Mouse (Mus musculus) hindlimb bud, embryonic 11.5 days (tissue): ENCODE results near the gene Zfp472.

Experiments
- DNase-seq: peaks from one replicate; pipeline ENCODE4 v3.0.0-alpha.2; 2012; ENCODE audit warnings: low read depth, low spot score; ENCODE audit errors: extremely low spot score

The Zfp472 gene

DNA sequence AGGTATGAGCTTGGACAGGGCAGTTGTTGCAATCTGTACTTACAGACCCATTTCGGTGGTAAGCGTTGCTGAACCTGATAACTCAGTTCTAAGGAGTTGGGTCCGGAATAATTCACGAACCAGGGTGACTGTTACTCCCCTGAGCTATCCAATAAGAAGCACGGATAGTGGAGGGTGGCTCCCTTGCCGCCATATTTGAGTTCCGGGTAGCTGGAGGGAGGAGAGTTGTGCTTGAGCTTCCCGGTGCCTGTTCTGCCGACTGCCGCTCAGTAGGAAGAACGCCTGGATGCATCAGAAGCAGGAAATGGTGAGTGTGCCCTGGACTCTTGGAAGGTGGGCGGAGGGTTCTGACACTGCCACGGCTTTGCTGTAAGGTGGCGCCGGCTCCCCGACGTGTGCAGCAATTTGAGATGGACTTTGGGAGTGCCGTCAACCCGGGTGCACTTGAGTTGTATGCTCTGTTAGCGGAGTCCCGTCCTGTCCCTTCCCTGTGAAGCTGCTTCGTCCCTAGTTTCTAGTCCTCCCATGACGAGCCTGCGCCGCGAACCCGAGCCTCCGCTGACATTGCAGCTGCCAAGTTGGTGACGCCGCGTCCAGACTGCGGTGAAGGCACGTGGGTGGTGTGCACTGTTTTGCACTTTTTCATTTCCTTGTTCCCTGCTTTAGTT, at the start of gene Zfp472:
TSS of gene Zfp472 (plus strand) at position 192 of the 668 bp plus-strand sequence.
- DNase-seq: peak; percentile 90

DNA sequence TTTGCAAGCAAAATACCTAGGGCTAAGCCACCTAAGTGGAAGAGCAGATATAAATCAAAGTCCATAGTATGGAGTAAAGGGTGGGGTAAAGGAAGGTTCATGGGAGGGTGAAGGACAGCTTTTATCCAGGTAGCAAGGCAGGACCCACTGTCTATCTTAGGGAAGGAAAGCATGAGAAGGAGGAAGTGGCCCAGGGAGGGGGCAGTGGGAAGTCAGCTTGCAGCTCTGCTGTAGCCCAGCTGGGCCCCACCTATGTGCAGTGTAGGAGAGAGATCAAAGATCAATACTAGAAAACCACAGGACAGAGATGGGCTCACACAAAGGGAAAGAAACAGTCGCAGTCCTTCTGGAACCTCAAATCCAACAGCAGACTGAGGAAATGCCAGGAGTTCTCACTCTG, 49.5 kb upstream of the Zfp472 start:
- DNase-seq: no peak

DNA sequence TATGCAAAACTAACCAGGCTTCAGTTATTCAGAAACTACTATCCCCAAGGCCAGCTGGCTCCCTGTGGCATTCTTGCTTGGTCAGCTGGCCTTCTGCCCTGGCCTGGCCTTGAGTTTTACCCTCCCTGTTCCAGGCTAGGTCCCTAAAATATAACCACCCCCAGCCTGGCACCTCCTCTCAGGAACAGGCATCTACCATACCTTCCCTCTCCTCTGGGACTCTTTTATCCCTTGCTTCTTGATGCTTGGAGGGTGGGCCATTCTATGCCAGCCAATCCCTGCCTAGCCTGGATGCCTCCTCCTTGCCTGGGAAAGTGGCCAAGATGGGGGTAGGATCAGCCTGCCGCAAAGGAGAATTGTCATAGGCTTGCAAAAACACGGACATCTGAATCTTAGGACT, 48.5 kb upstream of the Zfp472 start, which contains the start of gene Cyp4f14:
TSS of gene Cyp4f14 (minus strand) at position 212 of the 400 bp plus-strand sequence.
- DNase-seq: no peak

DNA sequence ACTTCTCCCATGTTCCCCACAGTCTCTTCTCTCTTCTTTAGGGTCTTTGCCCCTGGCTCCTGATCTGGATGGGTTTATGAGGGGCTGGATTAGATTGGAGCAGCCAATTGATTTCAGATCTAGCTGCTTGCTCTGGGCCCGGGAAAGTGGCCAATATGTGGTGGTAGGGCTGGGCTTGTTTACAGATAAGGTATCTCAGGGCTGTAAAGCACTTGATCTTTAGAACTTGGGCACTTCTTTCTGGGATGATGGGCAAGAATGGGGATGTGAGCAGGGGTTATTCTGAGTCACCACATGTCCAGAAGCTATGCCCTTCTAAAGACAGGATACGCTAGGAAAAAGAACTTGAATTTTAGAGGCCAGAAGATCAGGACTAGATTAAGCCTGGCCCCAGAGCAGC, 46.5 kb upstream of the Zfp472 start:
- DNase-seq: no peak

DNA sequence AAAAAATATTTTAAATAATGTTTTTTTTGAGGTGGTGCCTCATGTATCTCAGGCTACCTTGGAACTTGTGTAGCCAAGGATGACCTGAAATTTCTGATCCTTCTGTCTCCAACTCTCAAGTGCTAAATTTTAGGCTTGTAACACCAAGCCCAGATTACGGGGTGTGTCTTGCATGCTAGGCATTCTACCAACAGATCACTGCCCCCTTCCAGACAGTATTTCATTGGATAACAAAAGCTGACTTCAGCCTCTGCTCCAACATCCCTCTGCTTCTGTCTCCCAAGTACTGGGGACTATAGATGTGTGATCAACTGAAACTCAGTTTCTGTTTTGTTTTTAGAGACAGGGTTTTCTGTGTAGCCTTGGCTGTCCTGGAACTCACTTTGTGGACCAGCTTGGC, 41.9 kb upstream of the Zfp472 start:
- no peak for DNase-seq

DNA sequence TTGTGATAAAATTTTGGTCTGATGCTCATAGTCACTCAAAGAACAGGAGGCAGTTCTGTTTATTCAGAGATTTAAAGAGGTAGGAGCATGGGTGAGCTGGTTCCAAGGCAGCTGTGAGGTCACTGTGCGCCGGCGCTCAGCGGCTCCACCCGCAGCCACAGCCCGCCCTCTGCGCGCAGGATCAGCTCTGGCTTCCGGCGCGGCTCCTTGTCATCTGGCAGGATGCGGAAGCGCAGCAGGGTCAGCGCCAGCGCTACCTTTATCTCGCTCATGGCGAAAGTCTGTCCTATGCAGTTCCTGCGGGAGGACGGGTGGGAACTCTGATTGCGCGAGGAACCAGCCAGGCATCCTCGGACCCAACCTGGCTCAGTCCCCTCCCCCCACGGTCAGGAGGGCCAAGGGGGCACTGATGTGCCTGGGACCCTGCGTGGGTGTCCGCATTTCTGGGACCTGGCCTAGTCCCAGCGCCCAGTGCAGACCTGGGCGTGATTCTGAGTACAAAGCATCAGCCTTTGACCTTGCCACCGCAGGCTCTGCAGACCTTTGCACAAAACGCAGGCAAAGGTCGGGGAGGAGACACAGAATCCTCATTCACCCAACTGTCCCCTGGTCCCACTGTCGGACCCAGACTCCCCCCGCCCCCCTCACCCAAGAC, 40.8 kb upstream of the Zfp472 start:
- no peak for DNase-seq

DNA sequence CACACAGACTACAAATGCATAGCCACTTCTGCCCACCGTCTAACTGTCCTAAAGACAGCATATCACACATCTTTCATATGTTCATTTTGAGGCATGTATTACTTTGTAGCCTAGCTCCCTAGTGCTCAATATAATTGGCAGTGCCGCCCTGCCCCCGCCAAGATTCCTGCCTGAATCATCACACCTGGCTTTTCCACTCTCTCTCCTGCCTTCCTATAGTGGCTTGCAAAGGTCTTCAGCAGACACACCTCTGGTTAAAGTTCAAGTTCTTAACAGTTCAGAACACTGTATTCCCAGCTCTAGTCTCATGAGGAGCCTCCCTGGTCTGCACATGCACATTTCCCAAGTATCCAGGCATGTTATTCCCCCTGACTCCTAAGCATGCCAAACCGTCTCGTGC, 37.8 kb upstream of the Zfp472 start:
- DNase-seq: no peak

DNA sequence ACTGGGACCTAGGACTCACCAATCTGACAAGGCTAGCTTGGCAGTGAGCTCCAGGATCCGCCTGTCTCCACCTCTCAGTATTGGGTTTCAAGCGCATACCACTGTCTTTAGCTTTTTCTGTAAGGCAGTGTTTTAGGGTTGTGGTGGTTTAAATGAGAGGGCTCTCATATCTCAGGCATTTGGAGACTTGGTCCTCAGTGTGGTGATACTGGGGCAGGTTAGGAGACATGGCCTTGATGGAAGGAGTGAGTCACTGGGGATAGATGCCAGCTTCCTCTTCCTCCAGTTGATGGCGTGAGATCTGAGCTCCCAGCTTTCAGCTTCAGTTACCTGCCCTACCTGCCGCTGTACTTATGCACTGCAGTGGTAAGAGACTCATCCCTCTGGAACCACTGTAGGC, 25.8 kb upstream of the Zfp472 start:
- DNase-seq: no peak

DNA sequence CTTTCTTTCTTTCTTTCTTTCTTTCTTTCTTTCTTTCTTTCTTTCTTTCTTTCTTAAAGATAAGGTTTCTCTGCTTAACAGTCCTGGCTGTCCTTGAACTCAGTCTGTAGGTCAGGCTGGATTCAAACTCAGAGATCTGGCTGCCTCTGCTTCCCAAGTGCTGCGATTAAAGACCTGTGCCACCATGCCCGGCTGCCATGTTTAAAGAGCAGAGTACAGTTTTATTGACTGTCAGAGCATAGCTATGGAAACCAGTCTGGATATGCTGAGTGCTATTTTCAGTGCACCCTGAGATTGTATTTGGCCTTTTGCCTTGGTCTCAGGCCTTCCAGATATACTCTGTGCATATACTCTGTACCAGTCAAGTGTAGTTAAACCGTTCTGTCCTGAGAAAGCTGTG, 22.0 kb upstream of the Zfp472 start:
- DNase-seq: no peak

DNA sequence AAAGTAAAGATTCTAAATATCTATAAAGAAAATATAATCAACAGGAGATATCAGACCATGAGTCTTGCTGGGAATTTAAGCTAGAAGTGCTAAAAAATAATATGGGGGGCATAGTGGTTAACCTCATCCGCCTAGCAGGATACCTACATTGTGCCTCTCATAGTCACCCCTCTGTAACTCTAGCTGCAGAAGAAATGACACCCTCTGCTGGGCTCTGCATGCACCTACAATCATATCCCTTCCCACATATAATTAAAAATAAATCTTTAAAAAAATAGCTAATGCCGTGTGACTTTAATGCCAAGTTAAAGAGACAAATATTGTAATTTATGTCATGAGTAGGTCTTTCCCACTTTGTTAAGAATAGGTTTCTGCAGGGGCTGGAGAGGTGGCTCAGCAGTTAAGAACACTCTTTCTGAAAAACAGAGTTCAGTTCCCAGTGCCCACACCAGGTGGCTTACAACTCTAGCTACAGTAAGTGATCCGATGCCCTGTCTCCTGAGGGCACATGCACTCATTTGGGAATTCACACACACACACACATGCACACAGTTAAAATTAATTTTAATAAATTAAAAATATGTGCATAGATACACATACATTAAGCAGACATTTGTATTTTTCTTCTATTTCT, 21.1 kb upstream of the Zfp472 start:
- DNase-seq: no peak

DNA sequence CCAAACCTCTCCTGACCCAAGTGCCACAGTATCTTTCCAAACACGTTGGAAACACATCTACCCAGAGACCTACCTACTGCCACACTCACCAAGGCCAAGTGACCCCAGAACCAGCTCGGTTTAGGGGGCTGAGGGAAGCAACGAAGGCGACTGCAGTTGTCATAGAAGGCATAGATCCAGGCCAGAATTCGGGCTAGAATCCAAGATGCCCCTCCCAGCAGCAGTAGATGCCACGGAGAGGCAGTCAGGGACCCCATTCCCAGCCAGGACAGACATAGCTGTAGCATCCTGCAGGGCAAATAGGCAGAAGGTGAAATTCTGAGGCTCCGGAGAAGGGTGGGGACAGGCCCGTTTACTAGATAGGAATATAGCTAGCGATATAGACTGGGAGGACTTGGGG, 18.9 kb upstream of the Zfp472 start:
- no peak for DNase-seq

DNA sequence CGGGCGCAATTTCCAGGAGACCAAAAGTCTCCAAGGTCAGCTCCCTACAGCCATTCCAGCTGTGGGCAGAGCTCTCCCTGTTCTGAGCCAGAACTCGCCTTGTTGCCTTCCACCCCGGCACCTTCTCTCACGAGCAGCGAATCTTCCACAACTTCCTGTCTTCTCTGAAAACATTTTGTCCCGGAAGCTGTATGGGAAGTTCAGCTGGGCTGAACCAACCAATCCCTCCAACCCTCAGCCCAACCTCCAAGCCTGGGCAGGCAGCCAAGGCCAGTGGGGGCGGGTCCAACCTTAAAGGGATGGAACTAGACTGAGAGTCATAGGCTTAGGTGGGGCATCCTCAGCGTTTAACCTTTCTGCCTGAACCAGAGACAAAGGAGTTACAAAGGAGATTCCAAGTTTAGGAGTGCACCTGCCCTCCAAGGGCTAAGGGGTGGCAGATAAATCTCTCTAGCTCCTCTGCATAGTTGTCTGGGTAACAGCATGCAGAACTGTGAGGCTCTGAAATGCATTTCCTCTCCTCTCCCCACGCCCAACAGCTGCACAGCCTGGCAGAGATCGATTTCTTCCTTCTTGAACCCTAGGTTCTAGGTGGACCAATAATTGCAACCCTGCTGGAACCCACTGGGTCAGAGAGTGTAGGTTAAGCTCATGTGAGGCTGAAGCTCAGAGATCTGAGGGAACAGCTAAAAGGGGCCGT, 18.2 kb upstream of the Zfp472 start, which contains the start of gene Cyp4f13:
TSS of gene Cyp4f13 (minus strand) at position 188 of the 700 bp plus-strand sequence.
- DNase-seq: no peak

DNA sequence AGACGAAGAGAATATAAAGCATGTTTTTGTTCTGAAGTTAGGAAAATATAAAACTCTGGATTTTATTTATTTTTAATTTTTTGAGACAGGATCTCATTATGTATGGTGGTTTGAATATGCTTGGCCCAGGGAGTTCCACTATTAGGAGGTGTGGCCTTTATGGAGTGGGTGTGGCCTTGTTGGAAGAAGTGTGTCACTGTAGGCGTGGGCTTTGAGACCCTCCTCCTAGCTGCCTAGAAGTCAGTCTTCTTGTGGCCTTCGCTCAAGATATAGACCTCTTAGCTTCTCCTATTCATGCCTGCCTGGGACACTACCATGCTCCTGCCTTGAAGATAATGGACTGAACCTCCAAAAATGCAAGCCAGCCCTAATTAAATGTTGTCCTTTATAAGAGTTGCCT, 15.5 kb upstream of the Zfp472 start:
- DNase-seq: no peak

DNA sequence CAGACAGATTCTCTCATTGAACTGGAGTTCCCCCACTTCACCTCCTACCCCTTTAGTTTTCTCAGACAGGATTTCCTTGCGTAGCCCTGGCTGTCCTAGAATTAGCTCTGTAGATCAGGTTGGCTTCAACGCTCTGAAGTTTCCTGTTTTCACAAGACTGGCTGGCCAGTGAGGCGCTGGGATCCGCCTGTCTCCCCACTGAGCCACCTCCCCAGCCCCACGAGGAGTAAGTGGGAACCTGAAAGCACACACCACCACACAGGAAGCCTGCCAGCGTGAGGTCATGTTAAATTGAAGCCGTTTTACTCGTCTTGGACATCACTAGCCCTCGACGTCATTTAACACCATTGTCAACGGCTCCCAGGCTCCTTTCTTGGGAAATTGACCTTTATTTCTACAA, 14.6 kb upstream of the Zfp472 start:
- no peak for DNase-seq

DNA sequence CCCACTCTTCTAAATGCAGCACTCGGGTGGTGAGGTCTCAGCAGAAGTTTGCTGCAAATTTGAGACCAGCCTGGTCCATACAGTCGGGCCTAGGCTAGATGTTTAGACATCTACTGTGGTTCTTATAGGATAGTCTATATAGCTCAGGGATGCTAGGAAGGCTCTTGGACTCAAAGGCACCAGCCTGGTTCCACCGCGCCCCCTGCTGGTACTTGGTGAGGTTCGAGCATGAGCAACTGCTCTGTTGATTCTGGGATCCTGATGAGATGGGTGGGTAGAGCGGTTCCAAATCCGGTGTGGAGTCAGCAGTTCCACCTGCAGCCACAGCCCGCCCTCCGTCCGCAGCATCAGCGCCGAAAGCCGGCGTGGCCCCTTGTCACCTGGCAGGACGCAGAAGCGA, 14.2 kb upstream of the Zfp472 start:
- no peak for DNase-seq

DNA sequence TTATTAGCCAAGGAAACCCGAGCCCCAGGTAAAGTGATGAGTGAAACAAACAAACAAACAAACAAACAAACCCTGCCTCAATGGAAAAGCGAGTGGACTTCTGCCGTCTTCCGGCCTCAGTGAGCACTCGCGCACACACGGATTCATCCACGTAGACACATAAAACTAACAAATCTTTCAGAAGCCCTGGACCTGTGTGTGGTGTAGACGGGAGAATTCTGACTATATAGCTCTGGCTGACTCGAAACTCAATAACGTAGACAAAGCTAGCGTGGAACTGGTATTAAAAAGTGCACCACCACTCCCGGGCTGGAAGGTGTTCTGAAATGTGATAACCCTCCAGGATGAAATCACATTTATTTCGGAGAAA, 376 bp upstream of the Zfp472 start:
- DNase-seq: no peak

DNA sequence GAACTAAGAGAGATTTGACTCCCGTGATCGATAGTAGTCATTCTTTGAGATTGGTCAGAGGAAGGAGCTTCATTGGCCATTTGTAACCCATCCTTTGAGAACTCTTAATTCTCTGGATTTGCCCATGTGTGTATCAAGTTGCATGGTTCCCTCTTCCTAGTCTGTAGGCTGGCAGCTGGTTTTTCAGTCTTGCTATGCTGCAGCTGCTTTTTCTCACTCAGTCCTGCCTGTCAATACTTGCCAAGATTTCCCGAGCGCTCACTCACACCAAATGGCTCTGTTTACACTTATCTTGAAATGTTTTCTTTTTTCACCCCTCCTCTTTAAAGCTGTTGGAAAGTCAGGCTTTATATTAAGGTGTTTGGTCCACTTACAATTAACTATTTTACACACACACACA, 15.7 kb downstream of the Zfp472 start:
- no peak for DNase-seq

DNA sequence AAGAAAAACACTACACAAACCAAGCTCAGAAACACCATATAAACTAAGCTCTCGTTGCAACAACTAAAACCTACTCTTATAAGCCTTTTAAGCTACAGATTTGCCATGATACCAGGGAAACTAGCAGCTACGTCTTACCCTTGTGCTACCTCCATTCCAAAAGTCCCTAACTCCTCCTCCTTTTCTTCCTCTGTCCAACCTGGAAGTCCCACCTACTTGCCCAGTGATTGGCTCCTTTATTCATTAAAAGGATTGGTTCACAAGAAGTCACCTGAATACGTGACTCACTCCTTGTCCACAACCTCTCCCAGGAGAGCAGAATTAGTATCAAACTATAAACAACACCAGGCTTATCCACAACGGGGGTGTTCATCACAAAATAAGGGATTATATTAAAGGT, 20.7 kb downstream of the Zfp472 start:
- no peak for DNase-seq

DNA sequence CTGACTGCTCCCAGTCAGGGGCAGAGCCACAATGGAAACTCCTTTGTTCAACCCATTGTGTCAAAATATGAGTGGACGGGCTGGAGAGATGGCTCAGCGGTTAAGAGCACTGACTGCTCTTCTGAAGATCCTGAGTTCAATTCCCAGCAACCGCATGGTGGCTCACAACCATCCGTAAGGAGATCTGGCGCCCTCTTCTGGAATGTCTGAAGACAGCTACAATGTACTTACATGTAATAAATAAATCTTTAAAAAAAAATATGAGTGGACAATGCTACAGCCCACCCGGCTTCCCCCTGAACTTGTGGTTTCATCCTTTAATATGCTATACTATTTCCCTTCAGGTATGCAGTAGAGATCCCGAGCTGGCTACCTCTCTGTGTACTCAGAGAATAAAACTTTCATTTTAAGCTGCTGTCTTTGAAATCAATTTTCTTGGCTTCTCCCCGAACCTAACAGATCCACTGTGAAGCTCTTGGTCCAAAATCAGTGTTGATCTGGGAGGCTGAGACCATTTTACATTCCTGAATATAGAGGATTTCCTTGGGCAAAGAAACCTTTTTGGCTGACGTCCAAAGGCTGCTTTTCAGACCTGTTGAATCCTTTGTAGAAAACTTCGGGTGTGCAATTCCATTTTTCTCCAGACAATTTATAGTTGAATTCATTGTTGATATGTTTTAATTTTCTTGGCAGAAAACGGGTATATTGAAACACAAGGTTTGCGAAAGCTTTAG, 26.5 kb downstream of the Zfp472 start:
- DNase-seq: no peak

DNA sequence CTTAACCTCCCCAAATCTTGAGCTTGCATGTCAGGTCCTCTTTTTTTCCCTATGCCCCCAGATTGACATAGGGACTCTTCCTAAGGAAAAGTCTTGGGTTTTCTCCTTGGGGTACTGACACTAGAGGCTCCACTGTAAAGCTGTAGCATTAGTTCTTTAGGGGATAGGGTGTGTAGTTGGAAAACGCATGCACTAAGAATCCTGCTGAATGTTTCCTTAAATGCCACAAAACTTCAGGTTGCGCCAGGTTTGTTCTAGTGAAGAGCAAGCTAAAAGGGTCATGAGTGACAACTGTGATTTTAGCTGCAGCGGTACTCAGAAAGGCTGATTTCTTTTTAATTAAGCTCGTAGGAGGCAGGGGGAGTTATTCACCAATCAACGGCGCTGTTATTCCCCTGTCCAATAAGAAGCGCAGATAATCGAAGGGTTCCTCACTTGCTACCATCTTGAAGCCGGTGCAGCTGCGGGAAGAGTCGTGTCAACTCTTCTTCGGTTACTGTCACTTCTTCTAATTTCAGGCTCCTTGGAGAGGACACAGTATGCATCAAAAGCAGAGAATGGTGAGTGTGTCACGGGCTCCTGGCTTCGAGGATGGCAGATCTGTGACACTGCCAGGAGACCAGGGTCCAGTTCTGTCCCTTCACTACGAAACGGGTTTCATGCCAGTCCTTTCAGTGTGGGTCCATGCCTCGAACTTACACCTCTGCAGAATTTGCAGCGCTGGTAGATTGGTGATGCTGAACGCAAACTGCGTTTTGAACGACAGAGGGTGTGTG, 27.3 kb downstream of the Zfp472 start, which contains the start of gene Zfp952:
TSS of gene Zfp952 (plus strand) at position 431 of the 776 bp plus-strand sequence.
- DNase-seq: peak; percentile 87
